Mouse (Mus musculus): ENCODE data around the gene Wdr60. TPM values are rescaled to one million over a fixed set of nuclear protein-coding genes. Genes with fewer than 3 reads are reported as not detected.
"Not testable (repeated sequence)": the region's sequence is repeated elsewhere in the genome, so short reads cannot be mapped to it uniquely, and the experiment has no call there.

Wdr60 gene
- polyA plus RNA-seq, 1 experiment = not detected

GRCm38 (mm10) chr12:116282856-116283255 is 20.0 kb upstream of the Wdr60 start:
- 73% methylated on average over 2 of the region's 2 CpGs for WGBS
- no peak overlapping the region for H3K27ac ChIP-seq (ENCODE audit: insufficient read depth, low read depth, low read length)
- TF ChIP-seq POLR2A (IDR thresholded peaks at IDR 0.05; ENCODE audit: insufficient read depth, low read depth, low read length) (no peak), CTCF (IDR thresholded peaks at IDR 0.05; ENCODE audit: insufficient read depth, low read depth, low read length) (no peak)
- H3K4me1 ChIP-seq (ENCODE audit: control insufficient read depth, insufficient read depth, low read length) = no peaks in the 10 kb centered on the region
- no peak overlapping the region for H3K4me3 ChIP-seq (ENCODE audit: insufficient read depth, low read depth, low read length)

DNA sequence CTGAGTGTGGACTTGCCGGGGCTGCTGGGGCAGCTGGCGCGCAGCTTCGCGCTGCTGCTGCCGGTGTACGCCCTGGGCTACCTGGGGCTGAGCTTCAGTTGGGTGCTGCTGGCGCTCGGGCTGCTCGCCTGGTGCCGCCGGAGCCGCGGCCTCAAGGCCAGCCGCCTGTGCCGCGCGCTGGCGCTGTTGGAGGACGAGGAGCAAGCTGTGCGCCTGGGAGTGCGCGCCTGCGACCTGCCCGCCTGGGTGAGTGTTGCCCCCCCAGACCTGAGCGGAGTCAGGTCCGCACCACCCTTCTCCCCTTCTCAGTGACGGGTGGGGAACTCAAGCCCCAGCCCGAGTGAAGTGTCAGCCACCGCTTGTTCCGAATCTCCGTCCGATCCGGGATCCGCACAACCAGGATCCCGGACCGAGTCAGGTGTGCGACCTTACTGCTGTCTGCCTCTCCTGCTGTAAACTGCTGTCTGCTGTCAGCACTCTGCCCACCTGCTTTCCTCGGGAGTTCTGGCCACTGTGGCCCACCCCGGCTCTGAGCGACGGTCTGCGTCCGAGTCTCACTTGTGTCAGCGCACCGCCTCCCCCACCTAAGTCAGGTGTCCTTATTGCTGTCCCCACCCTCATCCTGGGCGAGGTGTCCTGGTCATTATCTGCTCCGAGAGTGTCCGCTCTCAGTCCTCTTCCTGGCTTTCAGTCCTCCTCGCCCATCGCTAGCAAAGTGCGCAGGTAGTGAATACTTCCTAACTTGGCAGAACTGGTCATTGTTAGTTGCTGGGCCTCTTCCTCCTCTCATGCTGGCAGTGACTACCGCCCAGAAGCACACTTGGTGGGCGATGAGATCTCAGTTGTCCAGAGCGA is 18.8 kb upstream of the Wdr60 start:
- Histone ChIP-seq H3K4me1 (ENCODE audit: control insufficient read depth, insufficient read depth, low read length) (no peaks in the 10 kb centered on the region), H3K27ac (ENCODE audit: insufficient read depth, low read depth, low read length) (peak overlapping the region; percentile 26), H3K4me3 (ENCODE audit: insufficient read depth, low read depth, low read length) (peak overlapping the region; percentile 62)
- no peak for TF ChIP-seq CTCF (IDR thresholded peaks at IDR 0.05; ENCODE audit: insufficient read depth, low read depth, low read length)
- no peak for TF ChIP-seq POLR2A (IDR thresholded peaks at IDR 0.05; ENCODE audit: insufficient read depth, low read depth, low read length)
- under 1% methylated on average over 55 of the region's 55 CpGs for WGBS

DNA sequence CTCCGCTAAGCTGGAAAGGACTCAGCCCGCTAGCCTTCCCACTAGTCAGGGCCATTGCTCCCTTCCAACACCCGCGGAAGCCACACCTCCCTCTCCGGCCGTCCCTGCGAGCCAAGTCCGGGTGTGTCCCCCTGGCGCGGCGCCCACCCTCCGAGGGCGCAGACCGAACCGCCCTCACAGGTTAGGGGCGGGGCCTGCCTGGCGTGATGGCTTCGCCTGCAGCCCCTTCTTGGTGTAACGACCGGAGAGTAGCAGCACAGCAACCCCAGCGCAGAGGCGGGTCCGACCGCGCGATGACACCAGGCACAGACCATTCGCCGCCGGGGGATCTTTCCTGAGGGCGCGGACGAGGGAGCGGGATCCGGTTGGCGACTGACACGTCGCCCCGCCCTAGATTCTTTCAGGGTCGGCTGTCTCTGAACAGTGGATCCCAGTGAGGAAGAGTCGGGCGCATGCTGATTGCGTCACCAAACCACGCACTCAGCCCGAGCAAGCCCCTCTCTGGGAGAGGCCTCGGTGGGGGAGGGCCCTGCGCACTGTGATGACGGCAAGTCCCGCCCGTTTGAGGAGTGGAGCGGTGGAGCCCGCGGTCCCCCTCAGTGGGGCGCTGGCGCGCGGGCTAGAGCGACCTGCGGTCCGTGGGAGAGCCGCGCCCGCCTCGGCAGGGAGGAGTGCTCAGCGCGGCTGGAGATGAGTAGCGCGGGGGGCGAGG is 18.0 kb upstream of the Wdr60 start, which contains the start of gene Esyt2:
Gene Esyt2, plus strand, starts transcription at position 544 of the 712 bp plus-strand sequence.
- WGBS = under 1% methylated on average over 68 of the region's 68 CpGs
- Histone ChIP-seq H3K4me1 (ENCODE audit: control insufficient read depth, insufficient read depth, low read length) (no peaks in the 10 kb centered on the region), H3K27ac (ENCODE audit: insufficient read depth, low read depth, low read length) (peak within 1 kb of the TSS; percentile 94), H3K4me3 (ENCODE audit: insufficient read depth, low read depth, low read length) (peak within 1 kb of the TSS; percentile 62)
- TF ChIP-seq POLR2A (IDR thresholded peaks at IDR 0.05; ENCODE audit: insufficient read depth, low read depth, low read length) = peak; percentile 98
- 0 out of 2 replicates have a peak, but pooled peaks have one; percentile 13 for TF ChIP-seq CTCF (IDR thresholded peaks at IDR 0.05; ENCODE audit: insufficient read depth, low read depth, low read length)

DNA sequence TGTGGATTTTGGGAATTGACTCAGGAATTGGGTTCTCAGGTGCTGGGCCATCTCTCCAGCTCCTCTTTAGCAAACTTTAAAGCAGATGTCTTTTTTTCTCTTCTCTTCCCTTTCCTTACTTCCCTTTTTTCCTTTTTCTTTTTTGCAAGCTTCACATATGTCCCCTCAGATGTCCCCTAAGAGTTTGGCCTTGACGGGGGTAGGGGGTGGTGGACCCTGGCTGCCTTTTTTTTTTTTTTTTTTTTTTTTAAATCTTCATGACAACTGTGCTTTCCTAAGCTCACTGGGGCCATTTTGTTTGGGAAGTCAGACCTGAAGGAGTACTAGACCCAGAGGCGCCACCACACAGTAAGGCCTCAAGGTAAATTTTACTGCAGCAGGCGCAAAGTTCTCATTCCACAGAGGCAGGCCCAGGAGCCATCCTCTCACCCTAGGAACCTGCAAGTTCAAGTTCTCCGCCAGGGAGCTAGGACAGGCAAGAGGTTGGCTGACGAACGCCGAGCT is 17.4 kb upstream of the Wdr60 start:
- no peak for TF ChIP-seq CTCF (IDR thresholded peaks at IDR 0.05; ENCODE audit: insufficient read depth, low read depth, low read length)
- H3K4me3 ChIP-seq (ENCODE audit: insufficient read depth, low read depth, low read length) = peak overlapping the region; percentile 62
- peak overlapping the region; percentile 94 for H3K27ac ChIP-seq (ENCODE audit: insufficient read depth, low read depth, low read length)
- 2% methylated on average over 7 of the region's 7 CpGs for WGBS
- H3K4me1 ChIP-seq (ENCODE audit: control insufficient read depth, insufficient read depth, low read length) = no peaks in the 10 kb centered on the region

DNA sequence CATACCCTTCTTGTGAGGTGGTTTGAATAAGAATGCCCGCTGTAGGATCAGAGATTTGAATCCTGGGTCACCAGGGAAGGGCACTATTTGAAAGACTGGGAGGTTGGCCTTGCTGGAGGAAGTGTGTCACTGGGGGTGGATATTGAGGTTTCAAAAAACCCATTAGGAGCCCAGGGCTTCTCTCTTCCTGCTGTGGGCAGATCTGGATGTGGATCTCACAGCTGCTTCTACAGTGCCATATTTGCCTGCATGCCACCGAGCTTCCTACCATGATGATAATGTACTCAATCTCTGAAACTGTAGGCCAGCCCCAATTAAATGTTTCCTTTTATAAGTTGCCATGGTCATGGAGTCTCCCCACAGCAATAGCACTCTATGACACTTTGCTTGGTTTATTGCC is 16.4 kb upstream of the Wdr60 start:
- TF ChIP-seq POLR2A (IDR thresholded peaks at IDR 0.05; ENCODE audit: insufficient read depth, low read depth, low read length) = no peak
- no peak for TF ChIP-seq CTCF (IDR thresholded peaks at IDR 0.05; ENCODE audit: insufficient read depth, low read depth, low read length)
- Histone ChIP-seq H3K4me3 (ENCODE audit: insufficient read depth, low read depth, low read length) (no peak overlapping the region), H3K27ac (ENCODE audit: insufficient read depth, low read depth, low read length) (no peak overlapping the region), H3K4me1 (ENCODE audit: control insufficient read depth, insufficient read depth, low read length) (no peaks in the 10 kb centered on the region)
- whole genome bisulfite sequencing = 93% methylated on average over 2 of the region's 2 CpGs

DNA sequence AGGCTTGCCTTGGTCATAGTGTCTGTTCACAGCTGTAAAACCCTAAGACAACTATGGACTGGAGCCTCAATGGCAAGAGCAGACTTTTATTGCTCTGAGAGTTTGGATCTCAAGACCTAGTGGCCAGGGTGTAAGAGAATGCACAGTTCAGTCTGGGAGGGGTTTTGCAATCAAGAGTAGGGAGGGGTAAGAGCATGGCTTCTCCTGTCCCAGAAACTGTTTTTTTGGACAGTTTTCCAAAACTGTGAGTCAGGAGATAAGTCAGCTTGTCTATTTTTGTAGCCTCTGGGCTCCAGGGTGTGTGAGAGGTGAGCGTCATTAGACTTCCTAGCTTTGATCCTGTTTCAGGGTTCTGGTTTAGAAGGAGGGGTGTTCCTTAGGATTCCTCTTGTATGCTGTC is 15.7 kb upstream of the Wdr60 start:
- Histone ChIP-seq H3K4me3 (ENCODE audit: insufficient read depth, low read depth, low read length) (no peak overlapping the region), H3K4me1 (ENCODE audit: control insufficient read depth, insufficient read depth, low read length) (no peaks in the 10 kb centered on the region), H3K27ac (ENCODE audit: insufficient read depth, low read depth, low read length) (no peak overlapping the region)
- TF ChIP-seq CTCF (IDR thresholded peaks at IDR 0.05; ENCODE audit: insufficient read depth, low read depth, low read length) = no peak
- no peak for TF ChIP-seq POLR2A (IDR thresholded peaks at IDR 0.05; ENCODE audit: insufficient read depth, low read depth, low read length)
- 79% methylated on average over 1 of the region's 1 CpGs for WGBS

- H3K27ac ChIP-seq (ENCODE audit: insufficient read depth, low read depth, low read length) = no peak overlapping the region
- no peak for TF ChIP-seq CTCF (IDR thresholded peaks at IDR 0.05; ENCODE audit: insufficient read depth, low read depth, low read length)
- 86% methylated on average over 2 of the region's 2 CpGs for WGBS
- no peak overlapping the region for H3K4me3 ChIP-seq (ENCODE audit: insufficient read depth, low read depth, low read length)
- H3K4me1 ChIP-seq (ENCODE audit: control insufficient read depth, insufficient read depth, low read length) = no peaks in the 10 kb centered on the region
These were observed 14.1 kb upstream of the Wdr60 start for GRCm38 (mm10) chr12:116276961-116277360.

GRCm38 (mm10) chr12:116275631-116276030 is 12.8 kb upstream of the Wdr60 start:
- no peak overlapping the region for H3K4me3 ChIP-seq (ENCODE audit: insufficient read depth, low read depth, low read length)
- no peak overlapping the region for H3K27ac ChIP-seq (ENCODE audit: insufficient read depth, low read depth, low read length)
- 96% methylated on average over 4 of the region's 4 CpGs for WGBS
- TF ChIP-seq POLR2A (IDR thresholded peaks at IDR 0.05; ENCODE audit: insufficient read depth, low read depth, low read length) = no peak
- TF ChIP-seq CTCF (IDR thresholded peaks at IDR 0.05; ENCODE audit: insufficient read depth, low read depth, low read length) = no peak
- no peaks in the 10 kb centered on the region for H3K4me1 ChIP-seq (ENCODE audit: control insufficient read depth, insufficient read depth, low read length)

GRCm38 (mm10) chr12:116275086-116275485 is 12.3 kb upstream of the Wdr60 start, which contains the start of gene Gm11027:
Gene Gm11027 (plus strand): TSS chr12:116275386.
- not testable (repeated sequence) for H3K4me3 ChIP-seq (ENCODE audit: insufficient read depth, low read depth, low read length); H3K27ac ChIP-seq (ENCODE audit: insufficient read depth, low read depth, low read length); H3K4me1 ChIP-seq (ENCODE audit: control insufficient read depth, insufficient read depth, low read length)
- WGBS = 73% methylated on average over 2 of the region's 2 CpGs
